Mouse (Mus musculus): Measurements from ENCODE around the gene Cdc26. TPM values are rescaled to one million over a fixed set of nuclear protein-coding genes. Genes with fewer than 3 reads are reported as not detected.

The Cdc26 gene
- 98.2 and 100 TPM in 2 replicates for total RNA-seq (2015)
- 71.7 and 85.0 TPM in 2 replicates for total RNA-seq (2017)

- peak; percentile 96 for ATAC-seq (ENCODE audit: poor library complexity, severe bottlenecking)
These were observed at the start of gene Cdc26, which contains the start of gene Prpf4 for GRCm38 (mm10) chr4:62408601-62409282. Gene Cdc26, minus strand, starts transcription at chr4:62408642. Gene Prpf4, plus strand, starts transcription at chr4:62408797.

- peak; percentile 49 for ATAC-seq (ENCODE audit: poor library complexity, severe bottlenecking)
These were observed 46.6 kb upstream of the Cdc26 start for GRCm38 (mm10) chr4:62454995-62455394.

GRCm38 (mm10) chr4:62440986-62441385 is 32.5 kb upstream of the Cdc26 start:
- ATAC-seq (ENCODE audit: poor library complexity, severe bottlenecking): no peak

- no peak for ATAC-seq (ENCODE audit: poor library complexity, severe bottlenecking)
These were observed 32.1 kb upstream of the Cdc26 start for GRCm38 (mm10) chr4:62440544-62440943.

- ATAC-seq (ENCODE audit: poor library complexity, severe bottlenecking): no peak
These were observed 31.4 kb upstream of the Cdc26 start for GRCm38 (mm10) chr4:62439793-62440192.

- no peak for ATAC-seq (ENCODE audit: poor library complexity, severe bottlenecking)
These were observed 29.4 kb upstream of the Cdc26 start for GRCm38 (mm10) chr4:62437871-62438270.

- ATAC-seq (ENCODE audit: poor library complexity, severe bottlenecking): no peak
These were observed 28.9 kb upstream of the Cdc26 start for GRCm38 (mm10) chr4:62437256-62437778.

GRCm38 (mm10) chr4:62435081-62435480 is 26.6 kb upstream of the Cdc26 start, which contains the start of gene Rnf183:
Gene Rnf183, minus strand, starts transcription at chr4:62435252.
- no peak for ATAC-seq (ENCODE audit: poor library complexity, severe bottlenecking)

- ATAC-seq (ENCODE audit: poor library complexity, severe bottlenecking): no peak
These were observed 25.8 kb upstream of the Cdc26 start for GRCm38 (mm10) chr4:62433939-62434870.

GRCm38 (mm10) chr4:62431522-62431921 is 23.1 kb upstream of the Cdc26 start:
- no peak for ATAC-seq (ENCODE audit: poor library complexity, severe bottlenecking)

GRCm38 (mm10) chr4:62430678-62431077 is 22.2 kb upstream of the Cdc26 start:
- no peak for ATAC-seq (ENCODE audit: poor library complexity, severe bottlenecking)

GRCm38 (mm10) chr4:62429616-62430015 is 21.2 kb upstream of the Cdc26 start:
- ATAC-seq (ENCODE audit: poor library complexity, severe bottlenecking): peak; percentile 47; the same call in 1 of the 2 replicates

- no peak for ATAC-seq (ENCODE audit: poor library complexity, severe bottlenecking)
These were observed 19.7 kb upstream of the Cdc26 start for GRCm38 (mm10) chr4:62427978-62428758.

- ATAC-seq (ENCODE audit: poor library complexity, severe bottlenecking): no peak
These were observed 17.4 kb upstream of the Cdc26 start for GRCm38 (mm10) chr4:62425891-62426290.

GRCm38 (mm10) chr4:62419091-62419490 is 10.6 kb upstream of the Cdc26 start:
- ATAC-seq (ENCODE audit: poor library complexity, severe bottlenecking): no peak

- ATAC-seq (ENCODE audit: poor library complexity, severe bottlenecking): no peak
These were observed 10.0 kb upstream of the Cdc26 start for GRCm38 (mm10) chr4:62418448-62418847.

- no peak for ATAC-seq (ENCODE audit: poor library complexity, severe bottlenecking)
These were observed 3.2 kb upstream of the Cdc26 start for GRCm38 (mm10) chr4:62411606-62412005.

- ATAC-seq (ENCODE audit: poor library complexity, severe bottlenecking): no peak
These were observed 1.9 kb upstream of the Cdc26 start for GRCm38 (mm10) chr4:62410325-62410724.

- ATAC-seq (ENCODE audit: poor library complexity, severe bottlenecking): no peak
These were observed 1.2 kb upstream of the Cdc26 start for GRCm38 (mm10) chr4:62409615-62410014.

- ATAC-seq (ENCODE audit: poor library complexity, severe bottlenecking): peak; percentile 49
These were observed 486 bp downstream of the Cdc26 start for GRCm38 (mm10) chr4:62407730-62408582.
